Mouse (Mus musculus): ENCODE results near the gene Map3k1.
A peak's percentile ranks its signal among the peaks of the same experiment; 100 is the strongest.

The Map3k1 gene

GRCm38 (mm10) chr13:111808637-111809465 lies at the start of gene Map3k1:
Map3k1 (minus strand) TSS chr13:111808993.
- peak; percentile 66 for DNase-seq (ENCODE audit: low spot score)

- no peak for DNase-seq (ENCODE audit: low spot score)
Measured at GRCm38 (mm10) chr13:111856786-111857455, 48.1 kb upstream of the Map3k1 start.

- no peak for DNase-seq (ENCODE audit: low spot score)
Measured at GRCm38 (mm10) chr13:111856232-111856631, 47.4 kb upstream of the Map3k1 start.

- DNase-seq (ENCODE audit: low spot score) = no peak
Measured at GRCm38 (mm10) chr13:111852451-111853224, 43.8 kb upstream of the Map3k1 start.

GRCm38 (mm10) chr13:111850046-111850837 lies 41.4 kb upstream of the Map3k1 start:
- no peak for DNase-seq (ENCODE audit: low spot score)

- DNase-seq (ENCODE audit: low spot score) = no peak
Measured at GRCm38 (mm10) chr13:111845471-111845870, 36.7 kb upstream of the Map3k1 start.

- DNase-seq (ENCODE audit: low spot score) = no peak
Measured at GRCm38 (mm10) chr13:111844313-111844712, 35.5 kb upstream of the Map3k1 start.

GRCm38 (mm10) chr13:111835787-111836186 lies 27.0 kb upstream of the Map3k1 start:
- DNase-seq (ENCODE audit: low spot score) = no peak

GRCm38 (mm10) chr13:111834613-111835012 lies 25.8 kb upstream of the Map3k1 start:
- no peak for DNase-seq (ENCODE audit: low spot score)

GRCm38 (mm10) chr13:111829473-111829872 lies 20.7 kb upstream of the Map3k1 start:
- no peak for DNase-seq (ENCODE audit: low spot score)

- no peak for DNase-seq (ENCODE audit: low spot score)
Measured at GRCm38 (mm10) chr13:111827481-111827880, 18.7 kb upstream of the Map3k1 start.

- no peak for DNase-seq (ENCODE audit: low spot score)
Measured at GRCm38 (mm10) chr13:111824178-111824577, 15.4 kb upstream of the Map3k1 start.

GRCm38 (mm10) chr13:111821727-111822375 lies 13.1 kb upstream of the Map3k1 start:
- no peak for DNase-seq (ENCODE audit: low spot score)

- DNase-seq (ENCODE audit: low spot score) = no peak
Measured at GRCm38 (mm10) chr13:111819618-111820385, 11.0 kb upstream of the Map3k1 start.

GRCm38 (mm10) chr13:111819106-111819505 lies 10.3 kb upstream of the Map3k1 start:
- no peak for DNase-seq (ENCODE audit: low spot score)

- DNase-seq (ENCODE audit: low spot score) = no peak
Measured at GRCm38 (mm10) chr13:111818216-111818903, 9.6 kb upstream of the Map3k1 start.

GRCm38 (mm10) chr13:111817773-111818172 lies 9.0 kb upstream of the Map3k1 start:
- DNase-seq (ENCODE audit: low spot score) = no peak

- DNase-seq (ENCODE audit: low spot score) = no peak
Measured at GRCm38 (mm10) chr13:111816431-111816830, 7.6 kb upstream of the Map3k1 start.

- DNase-seq (ENCODE audit: low spot score) = no peak
Measured at GRCm38 (mm10) chr13:111815486-111815885, 6.7 kb upstream of the Map3k1 start.

- no peak for DNase-seq (ENCODE audit: low spot score)
Measured at GRCm38 (mm10) chr13:111815017-111815416, 6.2 kb upstream of the Map3k1 start.

All from urinary bladder, postnatal 14 days (tissue).